Mouse (Mus musculus) embryo, embryonic 9.5 days (tissue): ENCODE measurements around the gene Gm8011.
"Not testable (repeated sequence)": the region's sequence is repeated elsewhere in the genome, so short reads cannot be mapped to it uniquely, and the experiment has no call there.

Experiments used
- DNase-seq: peaks from one replicate; pipeline ENCODE4 v3.0.0-alpha.2; 2017; ENCODE audit errors: extremely low spot score

The Gm8011 gene

DNA sequence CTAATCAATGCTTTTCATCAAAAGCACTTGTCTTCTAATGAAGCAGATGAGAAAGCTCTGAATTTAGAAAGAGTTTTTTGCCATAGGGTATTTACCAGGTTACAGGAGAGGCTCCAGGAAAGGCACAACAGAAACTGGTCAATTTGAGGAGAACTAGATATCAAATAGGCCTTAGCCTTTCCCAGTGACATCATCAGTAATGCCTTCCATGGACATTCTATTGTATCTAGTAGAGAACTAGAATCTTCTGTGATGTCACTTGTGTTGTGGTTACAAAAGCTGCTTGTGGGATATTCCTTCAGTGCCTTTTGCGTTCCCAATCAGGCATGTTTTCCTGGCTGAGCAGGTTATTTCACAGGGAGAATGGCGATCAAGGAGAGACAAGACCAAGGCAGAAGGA is at the start of gene Gm8011:
Gene Gm8011, plus strand, starts transcription at position 301 of the 400 bp plus-strand sequence.
- DNase-seq = not testable (repeated sequence)

DNA sequence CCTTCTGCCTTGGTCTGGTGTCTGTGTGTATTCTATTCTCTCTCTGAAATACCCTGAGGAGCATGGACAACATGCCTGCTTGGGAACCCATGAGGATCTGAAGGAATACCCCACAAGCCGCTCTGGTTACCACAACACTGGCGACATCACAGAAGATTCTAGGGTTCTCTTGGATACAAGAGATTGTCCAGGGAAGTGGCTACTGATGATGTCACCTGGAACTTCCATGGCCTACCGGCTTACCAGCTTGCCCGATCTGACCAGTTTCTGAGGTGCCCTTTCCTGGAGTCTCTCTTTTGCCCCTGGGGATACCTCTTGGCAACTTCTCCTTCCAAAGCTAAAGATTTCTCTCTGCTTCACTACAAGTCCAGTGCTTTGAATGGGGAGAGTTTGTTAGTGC is 24.1 kb upstream of the Gm8011 start, which contains the start of gene Gm8005:
Gene Gm8005, minus strand, starts transcription at position 101 of the 400 bp plus-strand sequence.
- not testable (repeated sequence) for DNase-seq

DNA sequence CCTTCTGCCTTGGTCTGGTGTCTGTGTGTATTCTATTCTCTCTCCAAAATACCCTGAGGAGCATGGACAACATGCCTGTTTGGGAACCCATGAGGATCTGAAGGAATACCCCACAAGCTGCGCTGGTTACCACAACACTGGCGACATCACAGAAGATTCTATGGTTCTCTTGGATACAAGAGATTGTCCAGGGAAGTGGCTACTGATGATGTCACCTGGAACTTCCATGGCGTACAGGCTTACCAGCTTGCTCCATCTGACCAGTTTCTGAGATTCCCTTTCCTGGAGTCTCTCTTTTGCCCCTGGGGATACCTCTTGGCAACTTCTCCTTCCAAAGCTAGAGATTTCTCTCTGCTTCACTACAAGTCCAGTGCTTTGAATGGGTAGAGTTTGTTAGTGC is 38.6 kb downstream of the Gm8011 start, which contains the start of gene Gm8020:
Gene Gm8020, minus strand, starts transcription at position 101 of the 400 bp plus-strand sequence.
- DNase-seq = not testable (repeated sequence)
